22 mouse cellular contexts compared by ENCODE assay signal in the genomic region with DNA sequence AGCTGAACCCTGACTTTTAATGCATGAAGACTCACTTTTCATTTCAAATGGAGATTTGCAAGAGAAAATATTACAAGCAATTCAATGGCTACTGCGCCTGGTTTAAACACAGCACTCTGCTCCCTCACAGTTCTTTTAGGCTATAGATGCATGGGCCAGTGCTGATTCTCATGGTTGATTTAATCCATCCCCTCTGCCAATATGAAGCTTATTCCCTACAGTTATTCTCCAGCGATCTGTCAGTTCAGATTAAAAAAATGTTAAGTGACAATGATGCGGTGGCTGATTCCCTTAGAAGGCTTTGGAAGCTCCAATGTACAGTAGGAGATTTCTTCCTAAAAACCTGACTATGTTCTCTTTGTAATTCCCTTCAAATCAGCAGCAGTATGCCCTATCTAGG.
"Had no signal": no experiment of that assay in that cellular context is flagged by ENCODE, and none has a peak within 500 bp of the region (broad histone marks: within the 10 kb centered on the region; RNA-seq: fewer than 3 reads in every experiment).

No protein-coding gene starts in this region.

- H3K27me3 ChIP-seq: limb, embryonic 13.5 days; liver, embryonic 12.5 days; liver, embryonic 15.5 days; lung, embryonic 15.5 days; megakaryocyte, embryonic 14.5 days; neural tube, embryonic 12.5 days; neural tube, embryonic 15.5 days; stomach, embryonic 15.5 days had no signal

- H3K9me3 ChIP-seq: limb, embryonic 13.5 days; liver, embryonic 12.5 days; liver, embryonic 15.5 days; lung, embryonic 15.5 days; megakaryocyte, embryonic 14.5 days; midbrain, embryonic 10.5 days; neural tube, embryonic 12.5 days; neural tube, embryonic 15.5 days; stomach, embryonic 15.5 days had no signal

- ATAC-seq: liver, embryonic 12.5 days had no signal

- H3K36me3 ChIP-seq: limb, embryonic 13.5 days; liver, embryonic 12.5 days; liver, embryonic 15.5 days; lung, embryonic 15.5 days; midbrain, embryonic 10.5 days; neural tube, embryonic 12.5 days; neural tube, embryonic 15.5 days; stomach, embryonic 15.5 days had no signal

- H3K4me1 ChIP-seq: limb, embryonic 13.5 days; liver, embryonic 12.5 days; liver, embryonic 15.5 days; lung, embryonic 15.5 days; megakaryocyte, embryonic 14.5 days; midbrain, embryonic 10.5 days; neural tube, embryonic 12.5 days; neural tube, embryonic 15.5 days; stomach, embryonic 15.5 days had no signal

- H3K27ac ChIP-seq: limb, embryonic 13.5 days; liver, embryonic 12.5 days; liver, embryonic 15.5 days; lung, embryonic 15.5 days; midbrain, embryonic 10.5 days; neural tube, embryonic 12.5 days; neural tube, embryonic 15.5 days; stomach, embryonic 15.5 days had no signal

- DNase-seq: kidney, adult 18-20 months; kidney, adult 9 months; kidney, postnatal 14 days; kidney, postnatal 4 days; left cerebral cortex, postnatal 4 days; liver; lung, adult 18-20 months; lung, postnatal 10 days; lung, postnatal 36 days; midbrain, embryonic 14.5 days; right cerebral cortex, postnatal 25 days; spleen, adult 18-20 months; thymus, postnatal 36 days had no signal

- H3K4me3 ChIP-seq: limb, embryonic 13.5 days; liver, embryonic 12.5 days; liver, embryonic 15.5 days; lung, embryonic 15.5 days; megakaryocyte, embryonic 14.5 days; midbrain, embryonic 10.5 days; neural tube, embryonic 12.5 days; neural tube, embryonic 15.5 days; stomach, embryonic 15.5 days had no signal

- H3K9ac ChIP-seq: limb, embryonic 13.5 days; liver, embryonic 12.5 days; liver, embryonic 15.5 days; lung, embryonic 15.5 days; neural tube, embryonic 12.5 days; neural tube, embryonic 15.5 days; stomach, embryonic 15.5 days had no signal

- H3K4me2 ChIP-seq: limb, embryonic 13.5 days; liver, embryonic 12.5 days; liver, embryonic 15.5 days; lung, embryonic 15.5 days; neural tube, embryonic 12.5 days; neural tube, embryonic 15.5 days; stomach, embryonic 15.5 days had no signal
